Mouse (Mus musculus) stomach, adult 2 months (tissue): Measurements from ENCODE around the gene Atad5. TPM values are rescaled to one million over a fixed set of nuclear protein-coding genes. Genes with fewer than 3 reads are reported as not detected.

Experiments used
- polyA plus RNA-seq: library from polyadenylated mRNA; depleted of rRNA; stranded (reverse); fragments of >200 nt; gene quantifications from 2 replicates; pipeline ENCODE4 v1.2.3, GENCODE M21; 2012; rRNA removed

Gene Atad5
- 0.01 and 0.16 TPM in 2 replicates for polyA plus RNA-seq

DNA sequence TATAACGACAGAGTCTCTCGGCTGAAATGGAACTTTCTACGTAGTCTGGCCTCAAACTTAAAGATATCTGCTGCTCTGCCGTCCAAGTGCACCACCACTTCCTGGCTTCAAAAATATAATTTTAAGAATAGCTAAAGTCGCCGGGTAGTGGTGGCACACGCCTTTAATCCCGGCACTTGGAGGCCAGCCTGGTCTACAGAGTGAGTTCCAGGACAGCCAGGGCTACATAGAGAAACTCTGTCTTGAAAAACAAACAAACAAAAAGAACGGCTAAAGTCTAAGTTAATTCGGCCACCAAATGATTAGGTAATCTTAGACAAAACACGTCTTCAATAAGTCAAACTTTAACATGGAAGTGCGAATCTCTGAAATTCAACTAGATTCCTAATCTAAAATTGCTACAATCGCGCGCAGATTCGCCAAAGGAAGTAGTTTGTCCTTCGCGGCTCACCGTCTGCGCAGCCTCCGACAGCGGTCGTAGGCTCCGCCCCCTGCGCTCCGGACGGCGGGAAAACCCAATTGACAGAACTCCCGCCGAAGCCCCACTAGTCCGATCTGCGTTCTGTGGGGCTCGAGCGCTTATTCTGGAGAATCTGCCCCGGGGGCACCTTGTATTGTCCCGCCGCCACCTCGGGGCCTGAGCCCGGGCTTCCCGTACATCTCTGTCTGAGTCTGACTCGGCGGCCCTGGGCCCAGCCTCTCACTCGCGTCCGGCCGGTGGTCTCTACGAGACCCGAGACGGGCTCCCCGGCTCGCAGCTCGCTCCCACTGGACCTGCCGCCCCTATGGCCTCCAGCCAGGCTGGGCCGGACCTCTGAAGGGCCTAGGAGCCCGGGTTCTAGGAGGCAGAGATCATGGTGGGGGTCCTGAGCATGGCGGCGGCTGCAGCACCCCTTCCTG lies at the start of gene Atad5:
Gene Atad5, plus strand, starts transcription at position 484 of the 900 bp plus-strand sequence.

DNA sequence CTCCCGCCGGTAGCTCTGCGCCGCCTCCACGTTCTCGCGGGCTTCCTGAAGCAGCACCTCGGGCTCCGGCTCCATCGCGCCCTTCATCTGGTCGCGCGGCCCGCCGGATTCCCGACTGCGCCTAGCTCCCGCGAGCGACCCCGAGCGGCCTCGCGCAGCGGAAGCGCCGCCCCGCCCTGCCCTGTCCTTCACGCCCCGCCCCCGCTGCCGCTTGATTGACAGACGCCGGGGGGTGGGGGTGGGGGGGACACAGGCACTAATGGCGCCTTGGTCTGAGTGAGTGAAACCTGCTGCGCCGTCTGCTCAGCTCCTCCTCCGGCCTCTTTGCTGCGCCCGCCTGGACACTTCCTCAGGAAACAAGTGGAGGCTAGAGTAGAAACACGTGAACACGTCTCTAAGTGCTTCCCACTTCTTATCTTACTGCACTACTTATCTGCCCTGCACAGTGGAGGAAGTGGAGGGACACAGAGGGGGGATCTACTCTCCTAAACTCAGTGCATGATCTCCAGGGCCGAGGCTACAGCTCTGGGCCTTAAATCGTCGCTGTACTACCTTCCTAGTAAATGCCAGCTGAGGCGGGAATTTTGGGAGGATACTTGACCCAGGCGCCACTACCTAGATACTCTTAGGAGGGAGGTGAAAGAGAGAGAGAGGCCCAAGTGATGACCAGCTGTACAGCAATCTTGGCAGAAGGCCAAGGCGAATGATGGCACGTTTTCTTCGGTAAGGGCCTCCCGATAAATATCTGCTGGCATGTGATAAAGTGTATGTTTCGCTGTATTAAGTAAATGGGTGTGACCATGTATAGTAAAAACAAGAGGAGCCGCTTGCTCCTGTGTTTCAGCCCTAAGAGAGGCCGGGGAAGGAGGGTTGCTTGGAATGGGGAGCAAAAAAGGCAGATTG lies 8.1 kb upstream of the Atad5 start, which contains the start of gene Crlf3:
Gene Crlf3, minus strand, starts transcription at position 166 of the 903 bp plus-strand sequence.

GRCm38 (mm10) chr11:80141825-80142521 lies 52.8 kb downstream of the Atad5 start, which contains the start of gene Tefm:
Gene Tefm, minus strand, starts transcription at chr11:80142175.

GRCm38 (mm10) chr11:80153857-80154495 lies 64.8 kb downstream of the Atad5 start, which contains the start of gene Adap2:
Gene Adap2, plus strand, starts transcription at chr11:80154105.

DNA sequence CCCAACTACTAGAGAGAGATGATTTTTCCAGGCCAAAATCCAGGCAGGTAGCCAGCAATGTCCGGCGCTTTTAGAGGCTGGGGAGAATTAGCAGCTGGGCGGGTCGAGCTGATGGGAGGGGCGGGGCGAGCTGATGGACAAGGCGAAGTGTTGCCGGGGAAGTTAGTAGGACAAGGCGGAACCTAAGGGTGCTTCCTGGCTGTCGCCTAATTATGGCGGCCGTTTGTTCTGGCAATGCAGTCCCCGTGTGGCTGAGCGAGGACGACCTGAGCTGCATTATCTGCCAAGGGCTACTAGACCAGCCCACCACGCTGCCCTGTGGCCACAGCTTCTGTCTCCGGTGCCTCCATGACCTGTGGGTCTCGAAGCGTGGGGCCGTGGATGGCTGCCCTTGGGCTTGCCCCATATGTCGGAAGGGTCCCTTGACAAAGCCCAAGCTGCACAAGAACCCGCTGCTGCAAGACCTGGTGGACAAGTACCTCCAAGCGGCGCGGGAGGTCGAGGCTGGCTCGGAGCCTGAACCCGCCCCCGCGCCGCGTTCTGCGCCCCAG lies 94.6 kb downstream of the Atad5 start, which contains the start of gene Rnf135:
Gene Rnf135, plus strand, starts transcription at position 147 of the 551 bp plus-strand sequence.

Other genes starting within 250 kb of the Atad5 start
- gene Utp6, start 127.0 kb upstream of the Atad5 start, polyA plus RNA-seq: 0.57 and 0.78 TPM in 2 replicates
- gene Suz12, start 96.3 kb upstream of the Atad5 start, polyA plus RNA-seq: 0.56 and 0.67 TPM in 2 replicates
- 0.94 and 1.5 TPM in 2 replicates for gene Crlf3, start 8.4 kb upstream of the Atad5 start, polyA plus RNA-seq
- 0.67 and 0.82 TPM in 2 replicates for gene Tefm, start 52.8 kb downstream of the Atad5 start, polyA plus RNA-seq
- gene Adap2, start 64.7 kb downstream of the Atad5 start, polyA plus RNA-seq: 2.7 and 5.4 TPM in 2 replicates
- 1.9 and 2.2 TPM in 2 replicates for gene Rnf135, start 94.5 kb downstream of the Atad5 start, polyA plus RNA-seq
- 1.5 and 2.1 TPM in 2 replicates for gene Rhot1, start 119.6 kb downstream of the Atad5 start, polyA plus RNA-seq
- 1.0 and 1.3 TPM in 2 replicates for gene Rhbdl3, start 211.5 kb downstream of the Atad5 start, polyA plus RNA-seq